In genomic region chr5:33630061-33630460, GRCm38 (mm10) we compare ENCODE assay signal across 8 mouse cellular contexts. TPM values are rescaled to one million over a fixed set of nuclear protein-coding genes. Genes with fewer than 3 reads are reported as not detected.
DNase-seq lines count a peak whose midpoint lies in the region; ATAC-seq lines count a peak whose summit lies in the region.

No protein-coding gene starts in this region.

- peak; percentile 6 for ATAC-seq in megakaryocyte, adult 5-6 weeks (ENCODE audit: poor library complexity, severe bottlenecking)

- peak; percentile 31 to 53 for DNase-seq in spleen, postnatal 14 days (ENCODE audit: low spot score in 2 of 2)
- no peak for DNase-seq in spleen, adult 18-20 months
- DNase-seq in c-Kit-negative CD71-positive TER-119-positive erythroid progenitor cells, embryonic 14.5 days (ENCODE audit: low read depth, low spot score): peak; percentile 68
- DNase-seq in gonadal fat pad, adult 2 months (ENCODE audit: low read depth): peak; percentile 41
- peak; percentile 22 to 48 for DNase-seq in kidney, postnatal 36 days
- DNase-seq in testis, postnatal 10 days (ENCODE audit: low spot score): peak; percentile 48
- DNase-seq in embryo, embryonic 10.5 days (ENCODE audit: low spot score): no peak

RNA-seq across cellular contexts. Expression of gene Gm9903, which starts 0.3 kb away (rescaled TPM):
- 1.6 and 2.0 TPM in 2 replicates for polyA plus RNA-seq in gonadal fat pad, adult 2 months (2012; rRNA removed)
- total RNA-seq in megakaryocyte, adult 5-6 weeks (2015): 0.32 and 0.36 TPM in 2 replicates
- total RNA-seq in megakaryocyte, adult 5-6 weeks (2017): 0.07 and 0.57 TPM in 2 replicates

RNA-seq across cellular contexts. Expression of gene Fam53a, which starts 0.6 kb away (rescaled TPM):
- 25.8 and 34.7 TPM in 2 replicates for polyA plus RNA-seq in gonadal fat pad, adult 2 months (2012; rRNA removed)
- total RNA-seq in megakaryocyte, adult 5-6 weeks (2015): 14.0 and 14.4 TPM in 2 replicates
- total RNA-seq in megakaryocyte, adult 5-6 weeks (2017): 8.2 and 9.4 TPM in 2 replicates

RNA-seq across cellular contexts. Expression of gene Slbp, which starts 22.3 kb away (rescaled TPM):
- polyA plus RNA-seq in gonadal fat pad, adult 2 months (2012; rRNA removed): 14.7 and 21.2 TPM in 2 replicates
- total RNA-seq in megakaryocyte, adult 5-6 weeks (2015): 215 and 221 TPM in 2 replicates
- 234 and 254 TPM in 2 replicates for total RNA-seq in megakaryocyte, adult 5-6 weeks (2017)

RNA-seq across cellular contexts. Expression of gene Tacc3, which starts 27.9 kb away (rescaled TPM):
- 9.2 and 11.0 TPM in 2 replicates for polyA plus RNA-seq in gonadal fat pad, adult 2 months (2012; rRNA removed)
- 162 and 163 TPM in 2 replicates for total RNA-seq in megakaryocyte, adult 5-6 weeks (2015)
- 165 and 193 TPM in 2 replicates for total RNA-seq in megakaryocyte, adult 5-6 weeks (2017)

RNA-seq across cellular contexts. Expression of gene Tmem129, which starts 28.2 kb away (rescaled TPM):
- polyA plus RNA-seq in gonadal fat pad, adult 2 months (2012; rRNA removed): 42.2 and 51.3 TPM in 2 replicates
- 14.4 and 16.5 TPM in 2 replicates for total RNA-seq in megakaryocyte, adult 5-6 weeks (2015)
- 14.4 and 15.0 TPM in 2 replicates for total RNA-seq in megakaryocyte, adult 5-6 weeks (2017)

Comparison
In these comparisons a context has a peak if more than half of its experiments do, and no peak if none do; other contexts are left out.
1. DNase-seq: peak in spleen, postnatal 14 days (2 of 2), c-Kit-negative CD71-positive TER-119-positive erythroid progenitor cells, embryonic 14.5 days (single experiment), gonadal fat pad, adult 2 months (single experiment), kidney, postnatal 36 days (2 of 2) and testis, postnatal 10 days (single experiment); none in spleen, adult 18-20 months (0 of 2) and embryo, embryonic 10.5 days (single experiment).